Mouse (Mus musculus): ENCODE measurements around the gene Kcnma1. TPM values are rescaled to one million over a fixed set of nuclear protein-coding genes. Genes with fewer than 3 reads are reported as not detected.

Gene Kcnma1
- polyA plus RNA-seq, 1 experiment from 2014 or later, result 0.38 TPM

- H3K4me1 ChIP-seq (ENCODE audit: control insufficient read depth, insufficient read depth, low read length), result no peaks in the 10 kb centered on the region
- no peaks in the 10 kb centered on the region for H3K36me3 ChIP-seq (ENCODE audit: control insufficient read depth, insufficient read depth)
- no peaks in the 10 kb centered on the region for H3K9me3 ChIP-seq (replicated peaks; ENCODE audit: control insufficient read depth, low read length)
- no peak for ATAC-seq (replicated peaks; ENCODE audit: extremely low read depth, insufficient read depth, low FRiP score)
- H3K9ac ChIP-seq (ENCODE audit: low read length), result no peak overlapping the region
- H3K27me3 ChIP-seq (ENCODE audit: control insufficient read depth, insufficient read depth, low read length), result no peaks in the 10 kb centered on the region
- H3K4me2 ChIP-seq (ENCODE audit: low read depth, low read length), result no peak overlapping the region
- H3K4me3 ChIP-seq (ENCODE audit: low read length), result no peak overlapping the region
- 70% methylated on average over 5 of the region's 5 CpGs for WGBS
- no peak overlapping the region for H3K27ac ChIP-seq (ENCODE audit: low read length)
Measured at GRCm38 (mm10) chr14:23509792-23510191, 504.5 kb downstream of the Kcnma1 start.

- Histone ChIP-seq H3K9ac (ENCODE audit: low read length) (no peak overlapping the region), H3K4me2 (ENCODE audit: low read depth, low read length) (no peak overlapping the region), H3K36me3 (ENCODE audit: control insufficient read depth, insufficient read depth) (no peaks in the 10 kb centered on the region), H3K9me3 (replicated peaks; ENCODE audit: control insufficient read depth, low read length) (no peaks in the 10 kb centered on the region), H3K4me3 (ENCODE audit: low read length) (no peak overlapping the region), H3K27me3 (ENCODE audit: control insufficient read depth, insufficient read depth, low read length) (no peaks in the 10 kb centered on the region), H3K27ac (ENCODE audit: low read length) (no peak overlapping the region), H3K4me1 (ENCODE audit: control insufficient read depth, insufficient read depth, low read length) (peaks cover 3% of the 10 kb centered on the region)
- WGBS, result 19% methylated on average over 8 of the region's 8 CpGs
- ATAC-seq (replicated peaks; ENCODE audit: extremely low read depth, insufficient read depth, low FRiP score), result no peak
Measured at GRCm38 (mm10) chr14:23502236-23502790, 512.0 kb downstream of the Kcnma1 start.

- no peak overlapping the region for H3K27ac ChIP-seq (ENCODE audit: low read length)
- no peaks in the 10 kb centered on the region for H3K27me3 ChIP-seq (ENCODE audit: control insufficient read depth, insufficient read depth, low read length)
- no peak for ATAC-seq (replicated peaks; ENCODE audit: extremely low read depth, insufficient read depth, low FRiP score)
- H3K4me3 ChIP-seq (ENCODE audit: low read length), result no peak overlapping the region
- 84% methylated on average over 3 of the region's 3 CpGs for WGBS
- H3K36me3 ChIP-seq (ENCODE audit: control insufficient read depth, insufficient read depth), result no peaks in the 10 kb centered on the region
- H3K4me2 ChIP-seq (ENCODE audit: low read depth, low read length), result no peak overlapping the region
- H3K9me3 ChIP-seq (replicated peaks; ENCODE audit: control insufficient read depth, low read length), result no peaks in the 10 kb centered on the region
- H3K9ac ChIP-seq (ENCODE audit: low read length), result no peak overlapping the region
- H3K4me1 ChIP-seq (ENCODE audit: control insufficient read depth, insufficient read depth, low read length), result no peaks in the 10 kb centered on the region
Measured at GRCm38 (mm10) chr14:23496801-23497200, 517.5 kb downstream of the Kcnma1 start.

GRCm38 (mm10) chr14:23496236-23496740, 518.0 kb downstream of the Kcnma1 start:
- H3K9ac ChIP-seq (ENCODE audit: low read length), result no peak overlapping the region
- no peaks in the 10 kb centered on the region for H3K36me3 ChIP-seq (ENCODE audit: control insufficient read depth, insufficient read depth)
- no peaks in the 10 kb centered on the region for H3K27me3 ChIP-seq (ENCODE audit: control insufficient read depth, insufficient read depth, low read length)
- H3K9me3 ChIP-seq (replicated peaks; ENCODE audit: control insufficient read depth, low read length), result no peaks in the 10 kb centered on the region
- H3K4me2 ChIP-seq (ENCODE audit: low read depth, low read length), result no peak overlapping the region
- 72% methylated on average over 4 of the region's 4 CpGs for WGBS
- H3K4me3 ChIP-seq (ENCODE audit: low read length), result no peak overlapping the region
- no peaks in the 10 kb centered on the region for H3K4me1 ChIP-seq (ENCODE audit: control insufficient read depth, insufficient read depth, low read length)
- H3K27ac ChIP-seq (ENCODE audit: low read length), result no peak overlapping the region
- no peak for ATAC-seq (replicated peaks; ENCODE audit: extremely low read depth, insufficient read depth, low FRiP score)

GRCm38 (mm10) chr14:23494496-23494800, 519.8 kb downstream of the Kcnma1 start:
- Histone ChIP-seq H3K9me3 (replicated peaks; ENCODE audit: control insufficient read depth, low read length) (no peaks in the 10 kb centered on the region), H3K4me2 (ENCODE audit: low read depth, low read length) (no peak overlapping the region), H3K36me3 (ENCODE audit: control insufficient read depth, insufficient read depth) (no peaks in the 10 kb centered on the region), H3K9ac (ENCODE audit: low read length) (no peak overlapping the region), H3K27me3 (ENCODE audit: control insufficient read depth, insufficient read depth, low read length) (no peaks in the 10 kb centered on the region), H3K4me3 (ENCODE audit: low read length) (no peak overlapping the region), H3K4me1 (ENCODE audit: control insufficient read depth, insufficient read depth, low read length) (no peaks in the 10 kb centered on the region), H3K27ac (ENCODE audit: low read length) (no peak overlapping the region)
- ATAC-seq (replicated peaks; ENCODE audit: extremely low read depth, insufficient read depth, low FRiP score), result no peak
- WGBS, result 49% methylated on average over 3 of the region's 3 CpGs

GRCm38 (mm10) chr14:23493750-23494495, 520.4 kb downstream of the Kcnma1 start:
- no peak for ATAC-seq (replicated peaks; ENCODE audit: extremely low read depth, insufficient read depth, low FRiP score)
- H3K27me3 ChIP-seq (ENCODE audit: control insufficient read depth, insufficient read depth, low read length), result no peaks in the 10 kb centered on the region
- no peaks in the 10 kb centered on the region for H3K9me3 ChIP-seq (replicated peaks; ENCODE audit: control insufficient read depth, low read length)
- H3K4me2 ChIP-seq (ENCODE audit: low read depth, low read length), result no peak overlapping the region
- H3K27ac ChIP-seq (ENCODE audit: low read length), result no peak overlapping the region
- H3K9ac ChIP-seq (ENCODE audit: low read length), result no peak overlapping the region
- H3K4me3 ChIP-seq (ENCODE audit: low read length), result no peak overlapping the region
- no peaks in the 10 kb centered on the region for H3K4me1 ChIP-seq (ENCODE audit: control insufficient read depth, insufficient read depth, low read length)
- no peaks in the 10 kb centered on the region for H3K36me3 ChIP-seq (ENCODE audit: control insufficient read depth, insufficient read depth)
- 63% methylated on average over 8 of the region's 8 CpGs for WGBS

GRCm38 (mm10) chr14:23492581-23493360, 521.5 kb downstream of the Kcnma1 start:
- Histone ChIP-seq H3K4me1 (ENCODE audit: control insufficient read depth, insufficient read depth, low read length) (no peaks in the 10 kb centered on the region), H3K27ac (ENCODE audit: low read length) (no peak overlapping the region), H3K9ac (ENCODE audit: low read length) (no peak overlapping the region), H3K27me3 (ENCODE audit: control insufficient read depth, insufficient read depth, low read length) (no peaks in the 10 kb centered on the region), H3K4me2 (ENCODE audit: low read depth, low read length) (no peak overlapping the region), H3K4me3 (ENCODE audit: low read length) (no peak overlapping the region), H3K36me3 (ENCODE audit: control insufficient read depth, insufficient read depth) (no peaks in the 10 kb centered on the region), H3K9me3 (replicated peaks; ENCODE audit: control insufficient read depth, low read length) (no peaks in the 10 kb centered on the region)
- ATAC-seq (replicated peaks; ENCODE audit: extremely low read depth, insufficient read depth, low FRiP score), result no peak; the same call in 1 of the 2 replicates
- WGBS, result 78% methylated on average over 9 of the region's 9 CpGs

- WGBS, result 27% methylated on average over 2 of the region's 2 CpGs
- Histone ChIP-seq H3K4me1 (ENCODE audit: control insufficient read depth, insufficient read depth, low read length) (no peaks in the 10 kb centered on the region), H3K9ac (ENCODE audit: low read length) (no peak overlapping the region), H3K4me3 (ENCODE audit: low read length) (no peak overlapping the region), H3K27me3 (ENCODE audit: control insufficient read depth, insufficient read depth, low read length) (no peaks in the 10 kb centered on the region), H3K27ac (ENCODE audit: low read length) (no peak overlapping the region), H3K9me3 (replicated peaks; ENCODE audit: control insufficient read depth, low read length) (no peaks in the 10 kb centered on the region), H3K4me2 (ENCODE audit: low read depth, low read length) (no peak overlapping the region), H3K36me3 (ENCODE audit: control insufficient read depth, insufficient read depth) (no peaks in the 10 kb centered on the region)
- no peak for ATAC-seq (replicated peaks; ENCODE audit: extremely low read depth, insufficient read depth, low FRiP score)
Measured at GRCm38 (mm10) chr14:23491359-23491758, 522.9 kb downstream of the Kcnma1 start.

- no peak overlapping the region for H3K4me2 ChIP-seq (ENCODE audit: low read depth, low read length)
- ATAC-seq (replicated peaks; ENCODE audit: extremely low read depth, insufficient read depth, low FRiP score), result no peak
- H3K4me3 ChIP-seq (ENCODE audit: low read length), result no peak overlapping the region
- H3K27me3 ChIP-seq (ENCODE audit: control insufficient read depth, insufficient read depth, low read length), result no peaks in the 10 kb centered on the region
- no peaks in the 10 kb centered on the region for H3K9me3 ChIP-seq (replicated peaks; ENCODE audit: control insufficient read depth, low read length)
- no peak overlapping the region for H3K9ac ChIP-seq (ENCODE audit: low read length)
- 86% methylated on average over 1 of the region's 1 CpGs for WGBS
- no peak overlapping the region for H3K27ac ChIP-seq (ENCODE audit: low read length)
- no peaks in the 10 kb centered on the region for H3K4me1 ChIP-seq (ENCODE audit: control insufficient read depth, insufficient read depth, low read length)
- no peaks in the 10 kb centered on the region for H3K36me3 ChIP-seq (ENCODE audit: control insufficient read depth, insufficient read depth)
Measured at GRCm38 (mm10) chr14:23486687-23487086, 527.6 kb downstream of the Kcnma1 start.
